Mouse (Mus musculus): ENCODE data around the gene Map7. TPM values are rescaled to one million over a fixed set of nuclear protein-coding genes. Genes with fewer than 3 reads are reported as not detected.

Map7 gene
- total RNA-seq, 2 experiments from 2014 or later: 90.6 to 102 TPM

DNA sequence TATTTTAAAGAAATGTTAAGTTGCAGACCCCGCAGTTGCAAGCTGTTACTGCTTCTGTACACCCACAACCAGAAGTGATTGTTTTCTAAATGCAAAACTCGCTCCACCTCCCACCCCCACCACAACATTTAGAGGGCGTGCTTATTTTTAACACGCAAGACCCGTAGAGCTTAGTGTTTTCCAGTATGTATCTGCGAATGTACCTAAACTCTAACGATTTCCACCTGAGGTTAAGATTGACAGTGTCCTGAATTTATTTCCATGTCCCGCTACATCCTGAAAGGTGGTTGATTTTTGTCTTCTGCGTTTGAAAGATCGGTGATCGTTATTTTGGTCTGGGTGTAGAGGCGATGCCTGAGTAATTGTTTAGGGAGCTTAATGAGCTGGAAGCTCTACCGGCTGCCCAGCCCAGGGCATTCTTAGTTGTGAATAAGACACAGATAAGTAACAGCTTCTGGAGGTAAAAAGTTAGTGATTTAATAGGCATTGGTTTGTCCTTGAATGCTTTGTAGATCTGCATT, 1.6 kb downstream of the Map7 start:
- no peak for DNase-seq (ENCODE audit: extremely low spot score in 1 of 2, low spot score in 1 of 2)

DNA sequence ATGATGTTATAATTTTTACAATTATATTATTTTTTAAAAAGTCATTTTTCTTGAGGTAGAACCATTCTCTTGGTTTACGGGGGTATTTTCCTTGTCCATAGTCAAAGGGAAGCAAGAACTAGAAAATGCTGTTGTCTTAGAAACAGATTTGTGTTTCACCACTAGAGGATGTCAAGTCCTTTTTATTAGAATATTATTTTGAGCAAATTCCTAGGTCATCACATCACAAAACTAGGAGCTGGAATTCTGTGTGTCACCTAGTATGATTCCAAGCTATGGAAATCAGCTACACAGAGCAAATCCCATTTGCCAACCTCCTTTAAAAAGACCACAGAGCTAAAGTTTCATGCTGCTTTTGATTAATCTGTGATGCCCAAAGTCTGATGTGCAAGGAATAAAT, 3.9 kb downstream of the Map7 start:
- no peak for DNase-seq (ENCODE audit: extremely low spot score in 1 of 2, low spot score in 1 of 2)

DNA sequence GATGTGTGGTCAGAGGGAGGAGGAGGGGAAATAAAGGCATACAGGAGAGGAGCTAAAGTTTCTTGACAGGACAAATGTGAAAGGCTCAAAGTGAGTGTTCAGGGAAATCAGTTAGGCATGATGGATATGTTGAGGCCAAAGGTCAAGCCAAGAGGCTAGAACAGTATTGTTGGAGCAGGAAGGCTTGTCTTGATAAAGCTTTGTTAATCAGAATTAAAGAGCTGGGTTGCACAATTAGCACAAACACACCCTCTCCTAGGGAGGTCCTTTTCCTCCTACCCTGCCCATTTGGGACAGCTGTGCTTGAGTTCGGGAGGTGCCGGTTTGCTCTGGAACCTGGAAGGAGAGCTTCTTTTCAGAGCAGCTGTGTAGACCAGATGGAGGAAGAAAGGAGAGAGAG, 5.2 kb downstream of the Map7 start:
- no peak for DNase-seq (ENCODE audit: extremely low spot score in 1 of 2, low spot score in 1 of 2)

DNA sequence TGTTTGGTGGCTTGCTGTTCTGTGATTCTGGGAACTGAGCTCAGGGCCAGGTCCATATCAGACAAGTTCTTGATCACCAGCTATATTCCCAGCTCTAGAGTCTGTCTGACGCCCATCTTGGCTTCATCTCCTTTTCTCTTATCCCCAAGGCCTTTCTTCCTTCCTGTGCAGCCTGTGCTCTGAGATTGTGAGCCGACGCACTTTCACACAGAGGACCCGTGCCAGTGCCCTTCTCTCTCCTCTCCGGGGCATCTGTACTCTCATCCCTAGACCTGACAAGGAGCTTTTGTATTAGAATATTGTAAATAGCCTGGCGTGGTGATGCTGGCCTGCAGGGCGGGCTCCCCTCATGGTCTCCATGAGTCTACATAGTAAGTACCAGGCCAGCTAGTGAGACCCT, 7.1 kb downstream of the Map7 start:
- no peak for DNase-seq (ENCODE audit: extremely low spot score in 1 of 2, low spot score in 1 of 2)

DNA sequence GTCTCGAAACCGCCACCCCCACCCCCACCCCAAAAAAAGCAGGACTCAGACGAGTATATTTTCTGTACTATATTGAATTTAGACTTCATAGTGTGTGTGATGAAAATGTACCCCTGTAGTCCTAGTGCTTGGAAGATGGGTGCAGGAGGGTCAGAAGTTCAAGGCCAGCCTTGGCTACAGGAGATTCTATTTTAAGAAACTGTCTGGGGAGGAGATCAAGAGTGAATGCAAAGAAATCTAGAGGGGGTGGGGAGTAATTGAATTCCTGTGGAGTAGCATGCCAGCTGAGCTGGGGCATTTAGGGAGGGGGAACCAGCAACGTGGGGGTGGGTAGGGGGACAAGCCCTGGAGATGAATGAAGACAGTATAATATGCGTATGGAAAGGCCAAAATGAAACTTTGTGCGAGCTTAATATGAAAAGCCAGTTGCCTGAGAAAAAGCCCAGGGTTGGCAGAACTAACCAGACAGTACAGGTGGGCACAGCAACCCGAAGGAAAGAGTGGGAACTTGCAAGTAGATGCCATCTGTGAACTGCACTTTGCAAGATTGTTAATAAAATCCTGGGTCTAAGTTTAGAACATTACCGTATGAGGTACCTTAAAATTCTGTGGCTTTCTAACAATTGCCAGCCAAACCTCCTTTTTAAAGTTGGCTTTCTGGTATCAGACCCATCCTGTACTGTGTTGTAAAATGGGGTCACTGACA, 8.9 kb downstream of the Map7 start:
- DNase-seq (ENCODE audit: extremely low spot score in 1 of 2, low spot score in 1 of 2): no peak

DNA sequence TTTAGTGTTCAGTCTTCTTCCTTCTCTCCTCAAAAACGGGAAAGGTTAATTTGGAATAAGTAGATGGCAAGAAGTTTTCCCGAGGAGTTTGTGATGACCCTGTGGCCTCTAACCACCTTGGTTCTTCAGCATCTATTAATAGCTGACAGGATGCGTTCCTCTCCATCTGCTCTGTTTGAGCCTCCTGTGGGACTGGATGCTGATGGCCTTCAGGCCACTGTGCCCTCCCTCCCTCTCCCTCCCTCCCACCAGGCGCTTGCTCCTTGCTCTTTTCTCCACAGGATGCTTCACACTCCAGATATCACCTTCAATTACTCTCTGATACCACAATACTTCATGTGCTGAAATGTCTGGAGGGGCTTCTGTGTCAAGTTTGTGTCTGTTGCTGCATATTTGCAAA, 10.5 kb downstream of the Map7 start:
- no peak for DNase-seq (ENCODE audit: extremely low spot score in 1 of 2, low spot score in 1 of 2)

DNA sequence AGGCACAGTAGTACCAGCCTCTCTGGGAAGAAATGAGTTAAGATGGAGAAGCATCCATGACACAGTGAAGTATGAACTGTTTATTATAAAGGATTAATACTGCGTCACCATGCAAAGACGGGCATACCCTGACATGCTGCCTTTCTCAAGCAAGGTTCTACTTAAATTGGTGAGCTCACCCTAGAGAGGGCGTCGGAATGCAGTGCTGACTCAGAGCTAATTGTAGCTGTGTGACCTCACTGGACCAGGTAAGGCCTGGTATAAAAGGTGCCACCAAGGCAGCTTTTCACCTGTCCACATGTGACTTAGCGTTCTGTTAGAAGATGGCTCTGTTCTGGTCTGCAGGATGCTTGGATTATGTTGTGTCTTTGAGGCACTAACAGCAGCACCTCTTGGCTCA, 11.0 kb downstream of the Map7 start:
- no peak for DNase-seq (ENCODE audit: extremely low spot score in 1 of 2, low spot score in 1 of 2)

DNA sequence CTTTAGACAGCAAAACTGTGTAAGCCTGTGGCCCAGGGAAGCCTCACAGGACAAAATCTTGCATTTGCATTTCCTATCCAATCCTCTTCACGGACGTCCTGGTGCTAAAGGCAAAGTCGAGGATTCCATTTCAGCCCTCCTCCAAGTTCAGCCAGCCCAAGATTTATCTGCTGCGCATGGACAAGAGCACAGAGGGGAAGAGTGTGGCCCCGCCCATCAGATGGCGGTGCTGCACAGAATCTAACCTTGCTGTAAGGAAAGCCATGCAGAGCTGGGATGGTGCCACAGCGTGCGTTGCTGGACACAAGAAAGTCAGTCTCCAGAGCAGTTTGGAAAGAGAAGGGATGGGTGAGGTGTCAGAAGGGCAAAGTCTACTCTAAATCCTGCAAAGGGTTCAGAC, 12.6 kb downstream of the Map7 start:
- no peak for DNase-seq (ENCODE audit: extremely low spot score in 1 of 2, low spot score in 1 of 2)

DNA sequence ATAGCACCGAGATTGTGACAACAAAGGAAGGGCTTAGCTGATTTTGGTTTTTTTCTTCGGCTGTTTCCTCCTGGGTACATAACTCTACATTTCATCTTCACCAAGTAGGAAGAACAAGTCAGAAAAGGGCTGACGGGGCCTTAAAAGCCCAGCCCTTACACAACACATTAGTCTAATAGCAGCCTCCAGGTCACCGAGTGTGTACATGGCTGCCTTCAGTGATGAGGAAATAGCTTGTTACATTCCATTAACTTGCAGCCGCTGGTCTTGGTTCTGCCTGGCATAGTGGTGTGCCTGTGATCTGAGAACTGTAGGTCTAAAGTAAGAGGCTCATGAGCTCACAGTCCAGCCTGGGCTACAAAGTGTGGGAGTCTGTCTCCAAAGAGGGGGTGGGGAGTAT, 16.5 kb downstream of the Map7 start:
- no peak for DNase-seq (ENCODE audit: extremely low spot score in 1 of 2, low spot score in 1 of 2)

DNA sequence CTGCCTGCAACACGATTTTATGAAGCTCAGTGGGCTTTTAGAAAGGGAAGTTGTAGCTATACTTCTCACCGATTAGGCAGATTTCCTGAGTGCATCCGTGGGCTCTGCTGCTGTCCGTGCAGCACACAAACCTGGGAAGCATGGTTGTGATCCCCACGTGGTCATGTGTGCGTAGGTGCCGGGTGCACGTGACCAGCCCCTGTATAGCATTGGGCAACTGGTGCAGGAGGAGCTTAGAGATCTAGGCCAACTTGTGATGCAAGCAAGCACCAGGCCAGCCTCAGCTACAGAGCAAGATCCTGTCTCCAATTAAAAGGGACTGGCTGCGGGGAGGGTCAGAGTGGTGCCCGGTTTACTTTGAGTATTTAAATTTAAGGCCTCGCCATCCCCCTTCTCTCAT, 18.5 kb downstream of the Map7 start:
- DNase-seq (ENCODE audit: extremely low spot score in 1 of 2, low spot score in 1 of 2): no peak

DNA sequence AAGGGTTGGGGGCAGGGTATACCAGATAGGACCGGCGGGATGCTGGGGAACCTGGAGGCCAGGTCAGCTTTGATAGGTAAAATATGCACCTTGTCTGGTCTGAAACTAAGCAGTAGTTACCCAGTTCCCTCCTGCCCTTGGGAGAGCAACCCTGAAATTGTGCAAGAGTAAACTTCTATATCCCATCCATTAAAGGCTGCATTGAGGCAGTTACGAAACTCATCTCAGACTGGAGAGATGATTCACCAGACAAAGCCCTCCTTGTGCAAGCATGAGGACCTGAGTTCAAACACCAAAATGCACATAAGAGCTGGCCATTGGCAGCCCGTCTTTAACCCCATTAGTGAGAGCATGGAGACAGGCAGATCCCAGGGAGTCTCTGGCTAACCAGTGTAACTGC, 19.2 kb downstream of the Map7 start:
- no peak for DNase-seq (ENCODE audit: extremely low spot score in 1 of 2, low spot score in 1 of 2)

DNA sequence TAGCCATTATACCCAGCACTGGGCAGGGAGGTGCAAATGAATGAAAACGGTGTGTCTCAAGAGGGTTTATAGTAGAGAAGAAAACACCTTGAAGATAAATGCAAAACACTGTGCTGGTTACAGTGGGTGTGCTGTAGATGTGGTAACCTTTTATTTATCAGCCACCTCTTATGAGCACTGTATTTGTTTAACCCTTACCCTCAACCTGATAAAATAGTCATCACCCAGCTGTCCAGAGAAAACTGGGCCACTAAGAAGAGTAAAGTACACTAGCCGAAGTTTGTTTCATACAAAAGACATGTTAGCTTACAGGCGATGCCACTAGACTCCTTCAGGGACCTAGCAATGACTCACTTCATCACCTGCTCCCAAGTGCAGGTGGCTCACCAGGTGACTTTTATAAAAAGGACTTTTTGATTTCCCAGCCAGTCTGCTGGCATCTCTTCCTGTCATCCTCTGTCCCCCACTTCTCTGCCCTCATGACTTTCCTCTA, 21.0 kb downstream of the Map7 start:
- no peak for DNase-seq (ENCODE audit: extremely low spot score in 1 of 2, low spot score in 1 of 2)

DNA sequence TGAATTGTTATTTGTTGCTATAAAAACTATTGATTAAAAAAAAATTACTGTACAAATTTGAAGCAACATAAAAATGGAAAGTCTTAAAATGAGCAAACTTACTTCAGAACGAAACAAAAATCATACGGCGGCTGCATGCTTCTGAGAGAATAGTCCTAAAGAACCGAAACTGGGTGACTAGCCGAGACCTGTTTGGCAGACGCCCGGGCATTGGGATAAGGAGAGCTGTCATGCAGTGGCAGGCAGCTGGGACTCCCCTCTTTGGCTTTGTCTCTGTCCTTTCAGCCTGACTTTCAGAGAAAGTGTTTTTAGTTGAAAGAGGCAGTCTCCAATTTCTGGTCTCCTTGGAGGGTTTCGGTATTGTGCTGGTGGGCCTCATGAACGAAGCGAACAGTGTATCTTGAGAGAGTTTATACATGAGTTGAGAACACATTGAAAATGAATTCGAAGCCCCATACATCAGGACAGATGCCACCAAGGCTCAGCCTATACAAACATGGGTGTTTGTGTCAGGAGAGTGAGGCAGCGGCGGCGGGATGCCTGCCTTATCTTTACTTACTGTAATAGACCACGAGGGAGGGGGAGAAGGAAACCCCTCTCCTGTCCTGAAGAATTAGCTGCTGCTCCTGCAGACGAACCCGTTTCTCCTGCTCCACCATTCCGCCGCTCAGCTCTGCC, 21.8 kb downstream of the Map7 start:
- no peak for DNase-seq (ENCODE audit: extremely low spot score in 1 of 2, low spot score in 1 of 2)

DNA sequence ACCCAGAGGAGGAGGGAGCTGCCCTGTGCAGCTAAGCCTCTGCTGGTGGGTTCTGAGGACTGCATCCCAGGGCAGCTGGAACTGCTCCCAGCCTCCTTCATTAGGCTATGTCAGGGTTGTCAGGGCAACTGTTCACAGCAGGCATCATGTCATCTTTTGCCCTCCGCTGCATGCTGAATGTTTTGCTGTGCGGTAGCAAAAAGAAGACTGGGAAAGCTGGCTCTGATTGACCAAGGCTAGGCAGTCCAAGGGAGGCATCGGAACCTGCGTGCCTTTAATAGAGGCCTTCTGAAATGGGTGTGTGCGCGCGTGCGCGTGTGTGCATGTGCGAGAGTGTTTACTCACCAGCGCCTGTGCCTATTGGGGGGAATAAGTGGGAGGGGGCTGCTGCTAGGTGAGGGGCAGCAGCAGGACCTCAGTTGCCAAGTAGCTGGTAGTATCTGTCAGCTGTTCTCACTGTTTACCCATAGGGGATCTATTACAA, 22.4 kb downstream of the Map7 start:
- peak; percentile 65 to 69 for DNase-seq (ENCODE audit: extremely low spot score in 1 of 2, low spot score in 1 of 2)

DNA sequence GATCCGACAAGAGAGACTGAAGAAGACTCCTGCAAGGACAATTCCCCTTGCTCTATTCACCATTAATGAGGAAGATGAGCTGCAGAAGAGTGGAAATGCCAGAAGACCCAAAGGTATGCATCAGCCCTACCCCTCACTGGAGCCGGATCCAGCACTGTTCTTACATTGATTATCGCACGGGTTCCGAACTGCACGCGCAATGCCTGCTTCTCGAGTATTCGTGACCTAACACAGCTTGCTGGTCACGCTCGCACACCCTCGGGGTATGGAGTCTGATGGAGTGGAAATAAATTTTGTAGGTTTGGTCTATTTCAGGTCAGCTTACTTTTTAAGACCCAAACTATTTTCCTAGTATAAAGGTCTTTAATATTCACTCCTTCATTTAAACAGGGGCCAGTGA, 22.9 kb downstream of the Map7 start:
- peak; percentile 24 to 29 for DNase-seq (ENCODE audit: extremely low spot score in 1 of 2, low spot score in 1 of 2)

DNA sequence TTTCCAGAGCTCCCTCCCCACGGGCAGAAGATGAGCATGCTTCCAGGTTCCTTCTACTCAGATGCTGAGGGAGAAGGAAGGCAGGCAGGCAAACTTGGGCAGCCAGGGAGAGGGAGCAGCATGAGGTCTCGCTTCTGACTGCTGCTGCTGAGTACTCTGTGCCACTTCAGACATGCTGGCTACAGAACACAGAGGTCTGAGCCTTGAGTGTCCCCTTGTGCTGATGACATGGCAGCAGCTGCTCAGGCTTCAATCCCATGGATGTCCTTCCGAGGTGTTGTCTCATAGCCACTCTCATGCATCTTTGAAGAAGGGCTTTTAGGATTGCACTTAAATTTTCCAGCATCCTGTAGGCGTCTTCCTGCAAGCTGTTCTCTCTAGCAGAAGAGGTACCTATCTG, 23.5 kb downstream of the Map7 start:
- peak; percentile 20 to 29 for DNase-seq (ENCODE audit: extremely low spot score in 1 of 2, low spot score in 1 of 2)

DNA sequence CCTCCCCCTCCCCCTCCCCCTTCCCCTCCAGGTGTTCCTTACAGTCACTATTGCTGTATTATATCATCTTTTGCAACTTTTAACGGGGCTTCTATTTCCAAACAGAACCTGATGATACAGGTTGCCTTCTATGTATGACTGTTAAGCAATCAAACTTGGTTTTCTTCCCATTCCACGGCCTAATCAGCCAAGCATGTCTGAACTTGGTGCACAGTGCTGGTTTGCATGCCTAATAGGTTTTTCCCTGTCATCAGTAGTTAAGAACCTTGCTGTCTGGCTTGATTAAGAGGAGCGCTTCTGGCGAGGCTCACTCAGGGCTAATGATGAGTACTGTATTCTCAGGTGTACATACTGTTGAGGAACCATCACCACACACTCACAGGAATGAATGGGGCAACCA, 25.5 kb downstream of the Map7 start:
- no peak for DNase-seq (ENCODE audit: extremely low spot score in 1 of 2, low spot score in 1 of 2)

DNA sequence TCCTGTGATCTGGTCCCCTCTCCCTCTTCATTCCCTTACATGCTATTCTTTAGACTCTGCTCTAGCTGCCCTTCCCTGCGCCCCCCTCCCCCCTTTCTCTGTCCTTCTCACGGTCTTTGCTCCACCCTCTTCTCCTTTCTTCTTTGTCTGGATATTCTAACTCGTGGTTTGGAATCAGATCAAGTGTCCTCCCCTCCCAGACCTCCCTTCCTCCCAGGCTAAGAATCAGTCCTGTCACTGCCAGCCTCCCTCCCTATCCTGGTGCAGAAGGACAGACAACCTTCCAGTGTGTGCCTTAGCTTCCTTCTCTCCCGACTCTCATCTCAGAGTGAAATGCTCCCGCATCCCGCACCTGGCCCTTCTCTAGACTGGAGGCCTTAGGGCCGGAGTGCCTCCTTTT, 27.8 kb downstream of the Map7 start:
- no peak for DNase-seq (ENCODE audit: extremely low spot score in 1 of 2, low spot score in 1 of 2)

DNA sequence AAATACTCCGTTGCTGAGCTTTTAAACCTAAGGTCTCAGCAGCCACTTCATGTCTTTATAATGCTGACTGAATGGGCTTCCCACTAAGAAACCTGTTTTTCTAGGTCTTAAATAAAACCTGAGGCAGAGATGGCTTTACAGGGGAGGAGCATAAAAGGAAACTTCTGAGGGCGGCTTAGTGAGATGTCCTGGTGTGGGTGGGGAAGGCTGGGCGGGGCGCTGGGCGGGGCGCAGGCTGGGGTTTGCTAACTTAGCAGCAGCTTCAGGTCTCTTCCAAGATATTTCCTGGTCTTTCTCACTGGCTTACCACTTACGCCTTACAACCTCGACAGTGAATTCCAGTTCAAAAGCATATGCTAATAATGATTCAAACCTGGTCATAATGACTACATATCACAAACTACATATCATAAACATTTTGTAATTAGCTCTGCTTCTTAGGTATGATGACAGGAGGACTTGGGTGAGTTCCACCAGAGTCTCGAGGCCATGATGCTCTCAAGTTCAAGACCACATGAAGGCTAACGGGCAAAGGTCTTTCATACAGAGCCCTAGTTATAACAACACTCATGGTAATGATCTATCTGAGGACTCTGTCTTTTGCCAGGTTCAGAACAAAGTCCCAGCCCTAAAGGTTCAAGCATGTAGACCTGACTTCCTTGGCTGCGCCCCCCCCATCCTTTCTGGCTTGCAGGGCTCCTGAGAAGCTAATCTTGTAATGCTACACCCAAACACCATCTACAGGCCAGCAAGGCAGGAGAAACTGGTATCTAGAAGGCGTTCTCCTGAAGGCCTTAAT, 30.7 kb downstream of the Map7 start:
- DNase-seq (ENCODE audit: extremely low spot score in 1 of 2, low spot score in 1 of 2): no peak

DNA sequence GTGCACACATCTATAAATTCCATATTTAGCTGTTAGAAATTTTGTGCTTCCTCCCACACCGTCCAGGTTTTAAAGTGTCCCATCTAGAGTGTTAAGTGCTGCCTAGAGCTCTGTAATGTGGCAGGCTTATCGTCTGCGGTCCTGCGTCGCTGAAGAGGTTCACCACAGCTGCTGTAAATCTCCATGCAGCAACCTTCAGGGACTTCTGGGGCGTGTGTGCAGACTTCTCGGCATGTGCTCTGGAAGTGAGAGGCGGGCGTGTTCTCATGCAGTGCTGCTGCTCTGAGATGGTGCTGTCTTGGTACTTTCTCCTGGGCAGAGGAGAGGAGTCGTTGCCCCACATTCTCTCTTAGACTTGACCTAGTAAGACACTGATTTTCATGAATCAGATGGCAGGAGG, 32.9 kb downstream of the Map7 start:
- no peak for DNase-seq (ENCODE audit: extremely low spot score in 1 of 2, low spot score in 1 of 2)

All from layer of hippocampus, postnatal 25 days (tissue).